Mouse (Mus musculus) bone marrow, adult 2 months (tissue): Measurements from ENCODE around the gene Gys1.

ENCODE experiments used
- CTCF ChIP-seq: fragments of 200-500 bp; IDR thresholded peaks from 2 replicates; pipeline ENCODE4 v1.5.1; 2011; ENCODE audit warnings: low read length, control low read depth; ENCODE audit not compliant: control insufficient read depth, insufficient read depth
- POLR2A ChIP-seq: fragments of 200-500 bp; IDR thresholded peaks from 2 replicates; pipeline ENCODE4 v1.6.1; 2011; ENCODE audit warnings: low read depth, mild to moderate bottlenecking, control low read depth, low read length, borderline replicate concordance; ENCODE audit not compliant: control insufficient read depth

DNA sequence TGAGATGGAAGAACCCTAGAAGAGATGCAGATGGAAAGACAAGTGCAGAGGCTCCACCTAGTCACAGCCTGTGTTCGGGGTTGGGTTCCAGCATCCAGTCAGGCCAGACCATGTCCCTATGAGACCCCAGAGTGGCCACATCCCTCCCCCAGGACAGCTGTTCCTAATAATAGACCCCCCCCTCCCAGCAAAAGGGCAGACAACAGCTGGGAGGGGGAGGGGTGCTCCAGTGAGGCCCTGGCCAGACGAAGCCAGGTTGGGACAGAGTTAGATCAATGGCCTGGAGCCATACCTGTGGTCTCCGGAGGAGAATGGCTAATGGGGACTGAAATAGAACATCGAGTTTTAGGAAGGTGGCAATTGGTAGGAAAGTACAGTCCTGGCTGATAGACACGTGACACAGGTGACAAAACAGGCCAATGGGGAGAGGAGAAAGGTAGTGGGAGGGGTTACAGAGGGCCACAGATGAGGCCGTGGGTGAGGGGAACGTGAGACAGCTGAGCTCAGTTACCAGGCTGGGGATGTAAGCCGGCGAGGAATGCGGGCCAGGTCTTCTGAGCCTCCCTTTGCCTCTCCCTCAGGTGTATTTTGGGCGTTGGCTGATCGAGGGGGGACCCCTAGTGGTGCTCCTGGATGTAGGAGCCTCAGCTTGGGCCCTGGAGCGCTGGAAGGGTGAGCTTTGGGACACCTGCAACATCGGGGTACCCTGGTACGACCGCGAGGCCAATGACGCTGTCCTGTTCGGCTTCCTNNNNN, 3.1 kb downstream of the Gys1 start, which contains the start of gene Ruvbl2:
- TF ChIP-seq CTCF (no peak), POLR2A (0 out of 2 replicates have a peak, but pooled peaks have one; percentile 12)
